Mouse (Mus musculus) liver, embryonic 14.5 days (tissue): ENCODE results near the gene Cd2ap. TPM values are rescaled to one million over a fixed set of nuclear protein-coding genes. Genes with fewer than 3 reads are reported as not detected.

ENCODE experiments used
- ATAC-seq: fragments of 200-750 bp; cut with Nextera tagmentation; 2 replicates; pipeline ENCODE4 v1.8.0; 2017; ENCODE audit warnings: moderate number of reproducible peaks, mild to moderate bottlenecking, moderate library complexity; ENCODE audit not compliant: insufficient read depth
- DNase-seq, 3 experiments: peaks; one replicate each; pipeline ENCODE4 v3.0.0-alpha.2; 2012 to 2013; ENCODE audit warnings: low read depth in 3 of 3, low spot score in 3 of 3
- H3K27ac ChIP-seq: fragments of 300-500 bp; sonication (generic); 2 replicates; pipeline ENCODE4 v1.5.1; 2014; ENCODE audit warnings: moderate library complexity, mild to moderate bottlenecking, control low read depth, inconsistent platforms
- H3K27me3 ChIP-seq: fragments of 300-500 bp; sonication (generic); 2 replicates; pipeline ENCODE4 v1.6.1; 2014; ENCODE audit warnings: mild to moderate bottlenecking, low read length, moderate library complexity; ENCODE audit not compliant: control insufficient read depth, insufficient read depth
- H3K36me3 ChIP-seq: fragments of 300-500 bp; sonication (generic); replicated peaks from 2 replicates; pipeline ENCODE4 v1.6.1; 2014; ENCODE audit warnings: low read depth; ENCODE audit not compliant: control insufficient read depth, insufficient read depth
- H3K4me1 ChIP-seq, 2 experiments: fragments of 200-500 bp in 1 of 2; fragments of 300-500 bp in 1 of 2; sonication (generic) in 1 of 2; replicated peaks; 2 replicates each; pipeline ENCODE4 v1.6.1; 2012 to 2014; ENCODE audit warnings: antibody characterized with exemption in 1 of 2, inconsistent platforms in 1 of 2, low read length in 1 of 2; ENCODE audit not compliant: control insufficient read depth in 2 of 2, insufficient read depth in 2 of 2
- H3K4me2 ChIP-seq: fragments of 300-500 bp; sonication (generic); 2 replicates; pipeline ENCODE4 v1.6.1; 2014; ENCODE audit warnings: low read depth, mild to moderate bottlenecking, control low read depth, moderate library complexity
- H3K4me3 ChIP-seq, 2 experiments: fragments of 200-500 bp in 1 of 2; fragments of 300-500 bp in 1 of 2; sonication (generic) in 1 of 2; 2 replicates each; pipeline ENCODE4 v1.5.1; 2012 to 2014; ENCODE audit warnings: low read depth in 2 of 2, low read length in 2 of 2, mild to moderate bottlenecking in 2 of 2, control low read depth in 1 of 2, inconsistent platforms in 1 of 2, moderate library complexity in 1 of 2; ENCODE audit not compliant: insufficient read depth in 1 of 2
- H3K9ac ChIP-seq: fragments of 300-500 bp; sonication (generic); replicated peaks from 2 replicates; pipeline ENCODE4 v1.6.1; 2014; ENCODE audit warnings: mild to moderate bottlenecking, control low read depth, moderate library complexity
- H3K9me3 ChIP-seq: fragments of 300-500 bp; sonication (generic); 2 replicates; pipeline ENCODE4 v1.6.1; 2016; ENCODE audit warnings: low read length, mixed read lengths; ENCODE audit not compliant: control insufficient read depth
- CTCF ChIP-seq: IDR thresholded peaks from 2 replicates; pipeline ENCODE4 v1.5.1; 2016; ENCODE audit warnings: antibody characterized with exemption, low read depth, control low read depth
- EP300 ChIP-seq: IDR thresholded peaks from 2 replicates; pipeline ENCODE4 v1.6.1; 2016; ENCODE audit warnings: antibody characterized with exemption, low read depth
- WGBS: fragments of 180-500 bp; shearing (Covaris S2); extraction: QIAGEN DNeasy Blood & Tissue Kit; methylation state at CpG from one replicate; pipeline ENCODE4 v1.1.7; 2014; ENCODE audit not compliant: insufficient replicate concordance; 5-methylcytosine and 5-hydroxymethylcytosine counted together
- polyA plus RNA-seq, 2 experiments: library from polyadenylated mRNA; depleted of rRNA in 1 of 2; stranded (reverse) in 1 of 2; unstranded in 1 of 2; fragments of >200 nt; fragmentation: Nextera tagmentation in 1 of 2; extraction: Ambion mirVana in 1 of 2; gene quantifications; 2 replicates each; pipeline versions ENCODE4 v1.2.1 to v1.2.3; 2012 to 2014

The Cd2ap gene
- polyA plus RNA-seq, 2 experiments, result 8.3 to 8.6 TPM

DNA sequence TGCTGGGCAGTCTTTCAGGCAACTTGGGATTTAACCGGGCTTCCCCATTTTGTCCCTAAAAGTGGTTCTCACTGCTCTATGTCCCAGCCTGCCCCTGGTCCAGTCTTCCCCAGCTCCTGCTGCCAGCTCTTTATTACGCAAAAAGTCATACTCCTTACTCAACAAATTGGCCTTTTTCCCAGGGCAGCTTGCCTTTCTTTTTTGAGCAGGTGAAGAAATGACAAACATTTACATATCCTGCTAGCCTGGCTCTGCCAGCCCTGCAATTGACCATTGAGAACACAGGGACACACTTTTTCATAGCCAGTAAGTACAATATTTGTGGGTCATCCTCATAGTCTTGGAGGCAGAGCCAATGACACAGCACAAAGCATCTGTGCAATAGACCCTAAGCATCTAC, 124.3 kb downstream of the Cd2ap start:
- Histone ChIP-seq H3K27ac (no peak overlapping the region), H3K27me3 (no peaks in the 10 kb centered on the region), H3K9me3 (no peaks in the 10 kb centered on the region), H3K4me3 (no peak overlapping the region), H3K9ac (no peak overlapping the region), H3K36me3 (no peaks in the 10 kb centered on the region), H3K4me1 (no peaks in the 10 kb centered on the region), H3K4me2 (no peak overlapping the region)
- DNase-seq (no peak), ATAC-seq (no peak)
- TF ChIP-seq CTCF, result no peak
- 74% methylated on average over 2 of the region's 2 CpGs for WGBS

DNA sequence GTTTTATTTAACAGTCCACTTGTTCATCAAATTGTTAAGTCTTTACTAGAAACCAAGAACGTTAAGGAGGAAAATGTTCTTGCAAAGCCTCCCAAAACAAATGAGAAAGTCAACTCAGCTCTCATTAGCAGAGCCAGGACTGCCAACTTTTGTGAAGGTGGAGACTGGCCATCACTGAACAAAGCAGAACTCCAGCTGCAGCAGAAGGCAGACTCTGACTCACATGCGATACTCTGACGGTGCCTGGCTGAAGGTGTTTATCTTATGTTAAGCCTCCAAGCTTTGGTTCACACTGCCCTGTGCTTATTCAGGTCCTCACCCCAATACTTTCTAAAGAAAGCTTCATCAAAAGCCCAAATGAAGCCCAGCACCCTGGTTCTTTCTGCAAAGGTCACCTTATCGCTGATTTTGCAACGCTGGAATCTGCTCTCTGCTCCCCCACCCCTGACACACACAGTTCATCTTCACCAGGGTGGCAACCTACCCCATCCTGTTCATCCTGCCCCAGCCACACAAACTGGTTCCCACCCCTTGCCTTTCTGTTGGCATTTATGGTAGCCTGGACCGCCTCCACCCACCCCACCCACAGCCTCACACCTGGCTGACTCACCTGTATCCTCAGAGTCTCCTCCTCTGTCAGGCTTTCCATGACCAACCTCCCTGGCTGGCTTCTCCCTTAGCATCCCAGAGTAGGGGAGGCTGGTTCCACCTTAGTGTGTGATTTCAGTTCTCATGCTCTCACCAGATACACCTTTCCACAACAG, 130.6 kb downstream of the Cd2ap start:
- TF ChIP-seq EP300 (no peak), CTCF (no peak)
- H3K36me3 ChIP-seq, result no peaks in the 10 kb centered on the region
- whole genome bisulfite sequencing, result 62% methylated on average over 6 of the region's 6 CpGs
- H3K27ac ChIP-seq, result no peak overlapping the region
- no peak overlapping the region for H3K4me2 ChIP-seq
- no peak overlapping the region for H3K9ac ChIP-seq
- DNase-seq (no peak), ATAC-seq (no peak)
- H3K4me3 ChIP-seq, result no peak overlapping the region
- no peaks in the 10 kb centered on the region for H3K4me1 ChIP-seq
- no peaks in the 10 kb centered on the region for H3K27me3 ChIP-seq
- H3K9me3 ChIP-seq, result no peaks in the 10 kb centered on the region

Other genes starting within 250 kb of the Cd2ap start
- 0.01 and 0.04 TPM in 2 replicates for gene Adgrf4, start 184.4 kb downstream of the Cd2ap start, polyA plus RNA-seq (2012; rRNA removed)
- gene Adgrf4, start 184.4 kb downstream of the Cd2ap start, polyA plus RNA-seq (2014; fragmentation: Nextera tagmentation; extraction: Ambion mirVana), result not detected in 2 replicates
- gene Adgrf2, start 134.5 kb downstream of the Cd2ap start, polyA plus RNA-seq (2012; rRNA removed), result not detected in 2 replicates
- not detected in 2 replicates for gene Adgrf2, start 134.5 kb downstream of the Cd2ap start, polyA plus RNA-seq (2014; fragmentation: Nextera tagmentation; extraction: Ambion mirVana)
- 16.7 and 17.0 TPM in 2 replicates for gene Tnfrsf21, start 139.9 kb upstream of the Cd2ap start, polyA plus RNA-seq (2012; rRNA removed)
- gene Tnfrsf21, start 139.9 kb upstream of the Cd2ap start, polyA plus RNA-seq (2014; fragmentation: Nextera tagmentation; extraction: Ambion mirVana), result 21.2 and 23.9 TPM in 2 replicates